Mouse (Mus musculus): ENCODE measurements around the gene Alg5.
"Not testable (repeated sequence)": the region's sequence is repeated elsewhere in the genome, so short reads cannot be mapped to it uniquely, and the experiment has no call there.

The Alg5 gene

GRCm38 (mm10) chr3:54737317-54737716 lies 2.0 kb downstream of the Alg5 start:
- no peak for DNase-seq (ENCODE audit: low read depth)

- no peak for DNase-seq (ENCODE audit: low read depth)
These were observed 6.6 kb downstream of the Alg5 start for GRCm38 (mm10) chr3:54741965-54742364.

- no peak for DNase-seq (ENCODE audit: low read depth)
These were observed 10.5 kb downstream of the Alg5 start for GRCm38 (mm10) chr3:54745799-54746198.

GRCm38 (mm10) chr3:54753411-54753810 lies 18.1 kb downstream of the Alg5 start:
- no peak for DNase-seq (ENCODE audit: low read depth)

- no peak for DNase-seq (ENCODE audit: low read depth)
These were observed 20.1 kb downstream of the Alg5 start, which contains the start of gene Smad9 for GRCm38 (mm10) chr3:54755145-54756041. Gene Smad9, plus strand, starts transcription at chr3:54755582.

GRCm38 (mm10) chr3:54756058-54756457 lies 20.7 kb downstream of the Alg5 start:
- DNase-seq (ENCODE audit: low read depth) = no peak

- DNase-seq (ENCODE audit: low read depth) = no peak
These were observed 22.1 kb downstream of the Alg5 start for GRCm38 (mm10) chr3:54757446-54757845.

- DNase-seq (ENCODE audit: low read depth) = no peak
These were observed 23.9 kb downstream of the Alg5 start for GRCm38 (mm10) chr3:54759211-54759610.

GRCm38 (mm10) chr3:54760321-54761115 lies 25.2 kb downstream of the Alg5 start:
- no peak for DNase-seq (ENCODE audit: low read depth)

- no peak for DNase-seq (ENCODE audit: low read depth)
These were observed 25.9 kb downstream of the Alg5 start for GRCm38 (mm10) chr3:54761258-54761657.

GRCm38 (mm10) chr3:54764418-54764817 lies 29.1 kb downstream of the Alg5 start:
- DNase-seq (ENCODE audit: low read depth) = no peak

GRCm38 (mm10) chr3:54765521-54765920 lies 30.2 kb downstream of the Alg5 start:
- DNase-seq (ENCODE audit: low read depth) = not testable (repeated sequence)

- DNase-seq (ENCODE audit: low read depth) = no peak
These were observed 30.7 kb downstream of the Alg5 start for GRCm38 (mm10) chr3:54766034-54766433.

- DNase-seq (ENCODE audit: low read depth) = no peak
These were observed 31.5 kb downstream of the Alg5 start for GRCm38 (mm10) chr3:54766811-54767210.

GRCm38 (mm10) chr3:54768592-54768991 lies 33.3 kb downstream of the Alg5 start:
- DNase-seq (ENCODE audit: low read depth) = no peak

GRCm38 (mm10) chr3:54769349-54770275 lies 34.3 kb downstream of the Alg5 start:
- no peak for DNase-seq (ENCODE audit: low read depth)

GRCm38 (mm10) chr3:54773613-54774012 lies 38.3 kb downstream of the Alg5 start:
- DNase-seq (ENCODE audit: low read depth) = no peak

GRCm38 (mm10) chr3:54775989-54776631 lies 40.8 kb downstream of the Alg5 start:
- no peak for DNase-seq (ENCODE audit: low read depth)

- no peak for DNase-seq (ENCODE audit: low read depth)
These were observed 55.3 kb downstream of the Alg5 start for GRCm38 (mm10) chr3:54790601-54791000.

- no peak for DNase-seq (ENCODE audit: low read depth)
These were observed 56.7 kb downstream of the Alg5 start for GRCm38 (mm10) chr3:54791822-54792677.
